In the genomic region with DNA sequence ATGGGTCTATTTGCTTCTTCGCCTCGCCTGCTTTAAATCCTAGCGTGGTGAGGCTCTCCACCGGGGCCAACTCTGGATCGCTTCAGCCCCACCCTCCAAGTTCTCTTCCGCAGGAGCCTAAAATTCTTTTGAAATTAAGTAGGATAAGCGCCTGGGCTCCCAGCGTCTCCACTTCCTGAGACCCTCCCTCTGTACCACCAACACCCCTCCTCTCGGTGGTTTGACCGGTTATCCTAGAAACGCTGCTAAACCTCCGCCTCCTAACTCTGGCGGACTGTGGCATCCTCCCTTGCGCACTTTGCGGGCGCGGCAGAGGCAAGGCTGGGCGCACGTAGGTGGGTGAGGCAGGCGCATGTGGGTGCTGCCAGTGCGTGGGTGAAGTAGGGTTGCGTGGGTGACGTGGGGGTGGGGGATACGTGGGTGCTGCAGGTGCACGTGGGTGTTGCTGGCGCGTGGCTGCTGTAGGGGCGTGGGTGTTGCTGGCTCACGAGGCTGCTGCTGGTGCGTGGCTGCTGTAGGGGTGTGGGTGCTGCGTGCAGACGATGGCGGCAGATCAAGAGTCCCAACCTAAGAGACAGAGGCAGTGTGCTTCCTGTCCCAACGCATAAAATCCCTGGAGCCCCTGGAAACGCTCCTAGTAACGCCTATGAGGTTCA, we compare ENCODE assay signal across 7 mouse cellular contexts. TPM values are rescaled to one million over a fixed set of nuclear protein-coding genes. Genes with fewer than 3 reads are reported as not detected.
A peak's percentile ranks its signal among the peaks of the same experiment; 100 is the strongest.
DNase-seq lines count a peak whose midpoint lies in the region; ATAC-seq and TF ChIP-seq lines count a peak whose summit lies in the region.

No protein-coding gene starts in this region.

- 2% methylated on average over 36 of the region's 36 CpGs for WGBS in lung, postnatal 0 days
- 2% methylated on average over 36 of the region's 36 CpGs for WGBS in embryonic facial prominence, embryonic 11.5 days
- WGBS in hindbrain, postnatal 0 days, result under 1% methylated on average over 36 of the region's 36 CpGs
- WGBS in liver, embryonic 13.5 days (ENCODE audit: insufficient replicate concordance), result 4% methylated on average over 36 of the region's 36 CpGs

- no peaks in the 10 kb centered on the region for H3K27me3 ChIP-seq in lung, postnatal 0 days (replicated peaks; ENCODE audit: insufficient read depth, low read length)
- peaks cover 7% of the 10 kb centered on the region for H3K27me3 ChIP-seq in embryonic facial prominence, embryonic 11.5 days (ENCODE audit: control insufficient read depth, insufficient read depth, low read length)
- no peaks in the 10 kb centered on the region for H3K27me3 ChIP-seq in hindbrain, postnatal 0 days (ENCODE audit: insufficient read depth, low read length)
- H3K27me3 ChIP-seq in liver, embryonic 13.5 days, result peaks cover 26% of the 10 kb centered on the region

- no peak for TF ChIP-seq EP300 in lung, postnatal 0 days (IDR thresholded peaks at IDR 0.05)

- no peak overlapping the region for H3K27ac ChIP-seq in lung, postnatal 0 days (ENCODE audit: low read length)
- H3K27ac ChIP-seq in embryonic facial prominence, embryonic 11.5 days (replicated peaks; ENCODE audit: low read depth, low read length), result no peak overlapping the region
- H3K27ac ChIP-seq in hindbrain, postnatal 0 days, result no peak overlapping the region
- no peak overlapping the region for H3K27ac ChIP-seq in liver, embryonic 13.5 days

- DNase-seq in lung, postnatal 0 days (ENCODE audit: low spot score), result no peak
- no peak for DNase-seq in lung, postnatal 25 days (ENCODE audit: low spot score)
- peak; percentile 69 for DNase-seq in embryonic facial prominence, embryonic 11.5 days (ENCODE audit: low spot score)
- DNase-seq in hindbrain, postnatal 0 days (ENCODE audit: low spot score), result peak; percentile 41
- DNase-seq in liver, embryonic 13.5 days, result no peak
- DNase-seq in right cerebral cortex, postnatal 4 days, result peak; percentile 50
- DNase-seq in gastrocnemius, postnatal 25 days, result no peak

- H3K4me1 ChIP-seq in lung, postnatal 0 days (ENCODE audit: insufficient read depth, low read depth, low read length), result 0 out of 2 replicates have a peak, but pooled peaks cover 4% of the 10 kb centered on the region
- peaks cover 2% of the 10 kb centered on the region; the same call in 1 of the 2 replicates for H3K4me1 ChIP-seq in embryonic facial prominence, embryonic 11.5 days (ENCODE audit: control insufficient read depth, insufficient read depth, low read length)
- peaks cover 3% of the 10 kb centered on the region; the same call in 1 of the 2 replicates for H3K4me1 ChIP-seq in hindbrain, postnatal 0 days (ENCODE audit: insufficient read depth, low read length)
- H3K4me1 ChIP-seq in liver, embryonic 13.5 days (replicated peaks), result peaks cover 3% of the 10 kb centered on the region; the same call in 1 of the 2 replicates

- H3K4me2 ChIP-seq in lung, postnatal 0 days (replicated peaks; ENCODE audit: low read depth, low read length), result peak overlapping the region; percentile 59
- H3K4me2 ChIP-seq in embryonic facial prominence, embryonic 11.5 days (ENCODE audit: low read depth, low read length), result peak overlapping the region; percentile 94
- peak overlapping the region; percentile 98 for H3K4me2 ChIP-seq in hindbrain, postnatal 0 days (ENCODE audit: low read depth, low read length)
- peak overlapping the region; percentile 41 for H3K4me2 ChIP-seq in liver, embryonic 13.5 days

- H3K4me3 ChIP-seq in lung, postnatal 0 days (ENCODE audit: low read depth, low read length), result peak overlapping the region; percentile 15; the same call in 1 of the 2 replicates
- H3K4me3 ChIP-seq in embryonic facial prominence, embryonic 11.5 days (ENCODE audit: low read depth, low read length), result peak overlapping the region; percentile 40
- peak overlapping the region; percentile 49 for H3K4me3 ChIP-seq in hindbrain, postnatal 0 days (ENCODE audit: low read length)
- H3K4me3 ChIP-seq in liver, embryonic 13.5 days (replicated peaks), result 0 out of 2 replicates have a peak overlapping the region, but pooled peaks have one; percentile 6

- peak; percentile 53 for ATAC-seq in lung, postnatal 0 days
- ATAC-seq in embryonic facial prominence, embryonic 11.5 days (replicated peaks; ENCODE audit: insufficient number of reproducible peaks, low FRiP score, low TSS enrichment, low read depth), result peak; percentile 42; the same call in 1 of the 2 replicates
- peak; percentile 87 for ATAC-seq in hindbrain, postnatal 0 days
- ATAC-seq in liver, embryonic 13.5 days (ENCODE audit: low read depth), result no peak

- H3K9me3 ChIP-seq in lung, postnatal 0 days (ENCODE audit: low read length), result no peaks in the 10 kb centered on the region
- H3K9me3 ChIP-seq in embryonic facial prominence, embryonic 11.5 days (replicated peaks; ENCODE audit: control insufficient read depth, low read length), result no peaks in the 10 kb centered on the region
- no peaks in the 10 kb centered on the region for H3K9me3 ChIP-seq in hindbrain, postnatal 0 days (ENCODE audit: low read length)
- no peaks in the 10 kb centered on the region for H3K9me3 ChIP-seq in liver, embryonic 13.5 days (replicated peaks)

- no peaks in the 10 kb centered on the region for H3K36me3 ChIP-seq in lung, postnatal 0 days (ENCODE audit: insufficient read depth, low read length)
- no peaks in the 10 kb centered on the region for H3K36me3 ChIP-seq in embryonic facial prominence, embryonic 11.5 days (replicated peaks; ENCODE audit: control insufficient read depth, insufficient read depth, low read depth, low read length)
- H3K36me3 ChIP-seq in hindbrain, postnatal 0 days (ENCODE audit: insufficient read depth, low read length), result no peaks in the 10 kb centered on the region
- H3K36me3 ChIP-seq in liver, embryonic 13.5 days, result no peaks in the 10 kb centered on the region

- no peak overlapping the region for H3K9ac ChIP-seq in lung, postnatal 0 days (replicated peaks; ENCODE audit: low read depth)
- peak overlapping the region; percentile 43 for H3K9ac ChIP-seq in embryonic facial prominence, embryonic 11.5 days (replicated peaks; ENCODE audit: low read length)
- peak overlapping the region; percentile 40; the same call in 1 of the 2 replicates for H3K9ac ChIP-seq in hindbrain, postnatal 0 days (replicated peaks; ENCODE audit: low read length)
- no peak overlapping the region for H3K9ac ChIP-seq in liver, embryonic 13.5 days

- no peak for TF ChIP-seq CTCF in lung, postnatal 0 days (IDR thresholded peaks at IDR 0.05)
- no peak for TF ChIP-seq CTCF in hindbrain, postnatal 0 days (IDR thresholded peaks at IDR 0.05; ENCODE audit: low read depth)

RNA-seq across cellular contexts. Expression of a gene that starts 25.6 kb away (rescaled TPM):
- polyA plus RNA-seq in lung, postnatal 0 days (2015; fragmentation: Nextera tagmentation; extraction: Ambion mirVana), result 0.10 and 0.12 TPM in 2 replicates
- 1.9 and 2.5 TPM in 2 replicates for polyA plus RNA-seq in embryonic facial prominence, embryonic 11.5 days (2014; fragmentation: Nextera tagmentation; extraction: Ambion mirVana)
- 111 and 122 TPM in 2 replicates for total RNA-seq in hindbrain, postnatal 0 days (2014; rRNA removed)
- polyA plus RNA-seq in hindbrain, postnatal 0 days (2015; fragmentation: Nextera tagmentation; extraction: Ambion mirVana), result 8.5 and 9.1 TPM in 2 replicates
- not detected in 2 replicates for polyA plus RNA-seq in liver, embryonic 13.5 days (2015; fragmentation: Nextera tagmentation; extraction: Ambion mirVana)
- 1 to 10 TPM in 1 of 2 experiments, under 1 TPM in 1; 0.90 to 1.2 TPM for total RNA-seq in gastrocnemius, postnatal 25 days (2021)

RNA-seq across cellular contexts. Expression of a gene that starts 50.2 kb away (rescaled TPM):
- polyA plus RNA-seq in lung, postnatal 0 days (2015; fragmentation: Nextera tagmentation; extraction: Ambion mirVana), result 34.2 and 41.6 TPM in 2 replicates
- polyA plus RNA-seq in embryonic facial prominence, embryonic 11.5 days (2014; fragmentation: Nextera tagmentation; extraction: Ambion mirVana), result 407 and 422 TPM in 2 replicates
- total RNA-seq in hindbrain, postnatal 0 days (2014; rRNA removed), result 40.0 and 41.0 TPM in 2 replicates
- 58.6 and 69.4 TPM in 2 replicates for polyA plus RNA-seq in hindbrain, postnatal 0 days (2015; fragmentation: Nextera tagmentation; extraction: Ambion mirVana)
- 433 and 444 TPM in 2 replicates for polyA plus RNA-seq in liver, embryonic 13.5 days (2015; fragmentation: Nextera tagmentation; extraction: Ambion mirVana)
- total RNA-seq in gastrocnemius, postnatal 25 days (2021), result 1 to 10 TPM in 1 of 2 experiments, not detected in 1; 1.8 TPM

RNA-seq across cellular contexts. Expression of a gene that starts 56.7 kb away (rescaled TPM):
- 27.2 and 28.9 TPM in 2 replicates for polyA plus RNA-seq in lung, postnatal 0 days (2015; fragmentation: Nextera tagmentation; extraction: Ambion mirVana)
- 18.3 and 18.6 TPM in 2 replicates for polyA plus RNA-seq in embryonic facial prominence, embryonic 11.5 days (2014; fragmentation: Nextera tagmentation; extraction: Ambion mirVana)
- total RNA-seq in hindbrain, postnatal 0 days (2014; rRNA removed), result 13.7 and 15.0 TPM in 2 replicates
- polyA plus RNA-seq in hindbrain, postnatal 0 days (2015; fragmentation: Nextera tagmentation; extraction: Ambion mirVana), result 20.1 and 21.8 TPM in 2 replicates
- 21.0 and 22.2 TPM in 2 replicates for polyA plus RNA-seq in liver, embryonic 13.5 days (2015; fragmentation: Nextera tagmentation; extraction: Ambion mirVana)
- 10 to 100 TPM in 1 of 2 experiments, 1 to 10 TPM in 1; 8.7 to 11.4 TPM for total RNA-seq in gastrocnemius, postnatal 25 days (2021)

Comparison
In these comparisons a context has a peak if more than half of its experiments do, and no peak if none do; other contexts are left out.
1. DNase-seq: peak in embryonic facial prominence, embryonic 11.5 days (single experiment), hindbrain, postnatal 0 days (single experiment) and right cerebral cortex, postnatal 4 days (single experiment); none in lung, postnatal 0 days (single experiment), lung, postnatal 25 days (single experiment), liver, embryonic 13.5 days (single experiment) and gastrocnemius, postnatal 25 days (single experiment).
2. H3K4me2 ChIP-seq: peak in every context shown above with its lines; median percentile 98 in hindbrain, postnatal 0 days; 94 in embryonic facial prominence, embryonic 11.5 days; 59 in lung, postnatal 0 days; 41 in liver, embryonic 13.5 days.
3. H3K9ac ChIP-seq: peak in embryonic facial prominence, embryonic 11.5 days (single experiment) and hindbrain, postnatal 0 days (single experiment); none in lung, postnatal 0 days (single experiment) and liver, embryonic 13.5 days (single experiment).
4. Peak in every context shown above with its lines, with median percentiles within 50 percentile points of each other: H3K4me3 ChIP-seq.